Mouse (Mus musculus) liver, adult 2 months (tissue): ENCODE data around the gene Taok3.

ENCODE experiments used
- CTCF ChIP-seq: fragments of 200-500 bp; IDR thresholded peaks from 2 replicates; pipeline ENCODE4 v1.5.1; 2011; ENCODE audit warnings: low read depth, low read length, control low read depth
- POLR2A ChIP-seq: fragments of 200-500 bp; IDR thresholded peaks from 2 replicates; pipeline ENCODE4 v1.6.1; 2011; ENCODE audit warnings: low read length, control low read depth; ENCODE audit not compliant: insufficient read depth; ENCODE audit errors: extremely low read depth

- no peak for TF ChIP-seq CTCF
- TF ChIP-seq POLR2A, result no peak
Measured at GRCm38 (mm10) chr5:117103194-117103929, 16.6 kb upstream of the Taok3 start.
